Mouse (Mus musculus) lung, postnatal 0 days (tissue): ENCODE data around the gene Cers3. TPM values are rescaled to one million over a fixed set of nuclear protein-coding genes. Genes with fewer than 3 reads are reported as not detected.

ENCODE experiments used
- ATAC-seq: fragments of 200-750 bp; cut with Nextera tagmentation; 2 replicates; pipeline ENCODE4 v1.8.0; 2017; ENCODE audit warnings: moderate library complexity
- DNase-seq: peaks from one replicate; pipeline ENCODE4 v3.0.0-alpha.2; 2016; ENCODE audit warnings: low spot score
- H3K27ac ChIP-seq: fragments of 300-500 bp; sonication (generic); 2 replicates; pipeline ENCODE4 v1.5.1; 2014; ENCODE audit warnings: antibody characterized with exemption, mild to moderate bottlenecking, low read length, mixed read lengths
- H3K27me3 ChIP-seq: fragments of 300-500 bp; sonication (generic); replicated peaks from 2 replicates; pipeline ENCODE4 v1.6.1; 2014; ENCODE audit warnings: low read length, mixed read lengths; ENCODE audit not compliant: insufficient read depth
- H3K36me3 ChIP-seq: fragments of 300-500 bp; sonication (generic); 2 replicates; pipeline ENCODE4 v1.6.1; 2014; ENCODE audit warnings: low read length, mixed read lengths; ENCODE audit not compliant: insufficient read depth
- H3K4me1 ChIP-seq: fragments of 300-500 bp; sonication (generic); 2 replicates; pipeline ENCODE4 v1.6.1; 2014; ENCODE audit warnings: antibody characterized with exemption, low read depth, low read length, mixed read lengths; ENCODE audit not compliant: insufficient read depth
- H3K4me2 ChIP-seq: fragments of 300-500 bp; sonication (generic); replicated peaks from 2 replicates; pipeline ENCODE4 v1.6.1; 2014; ENCODE audit warnings: low read depth, mild to moderate bottlenecking, low read length, moderate library complexity, mixed read lengths
- H3K4me3 ChIP-seq: fragments of 300-500 bp; sonication (generic); 2 replicates; pipeline ENCODE4 v1.5.1; 2014; ENCODE audit warnings: low read depth, low read length
- H3K9ac ChIP-seq: fragments of 300-500 bp; sonication (generic); replicated peaks from 2 replicates; pipeline ENCODE4 v1.6.1; 2014; ENCODE audit warnings: low read depth, mild to moderate bottlenecking
- H3K9me3 ChIP-seq: fragments of 300-500 bp; sonication (generic); 2 replicates; pipeline ENCODE4 v1.6.1; 2016; ENCODE audit warnings: low read length, mixed read lengths
- CTCF ChIP-seq: IDR thresholded peaks from 2 replicates; pipeline ENCODE4 v1.5.1; 2016; ENCODE audit warnings: antibody characterized with exemption, mild to moderate bottlenecking
- EP300 ChIP-seq: IDR thresholded peaks from 2 replicates; pipeline ENCODE4 v1.6.1; 2016; ENCODE audit warnings: antibody characterized with exemption, mild to moderate bottlenecking, control low read depth
- WGBS: fragments of 180-500 bp; shearing (Covaris S2); extraction: QIAGEN DNeasy Blood & Tissue Kit; methylation state at CpG from one replicate; pipeline ENCODE4 v1.1.7; 2014; 5-methylcytosine and 5-hydroxymethylcytosine counted together
- polyA plus RNA-seq: library from polyadenylated mRNA; unstranded; fragments of >200 nt; fragmentation: Nextera tagmentation; extraction: Ambion mirVana; gene quantifications from 2 replicates; pipeline ENCODE4 v1.2.1, GENCODE M21; 2015

The Cers3 gene
- polyA plus RNA-seq, 1 experiment from 2014 or later, result 7.1 TPM

DNA sequence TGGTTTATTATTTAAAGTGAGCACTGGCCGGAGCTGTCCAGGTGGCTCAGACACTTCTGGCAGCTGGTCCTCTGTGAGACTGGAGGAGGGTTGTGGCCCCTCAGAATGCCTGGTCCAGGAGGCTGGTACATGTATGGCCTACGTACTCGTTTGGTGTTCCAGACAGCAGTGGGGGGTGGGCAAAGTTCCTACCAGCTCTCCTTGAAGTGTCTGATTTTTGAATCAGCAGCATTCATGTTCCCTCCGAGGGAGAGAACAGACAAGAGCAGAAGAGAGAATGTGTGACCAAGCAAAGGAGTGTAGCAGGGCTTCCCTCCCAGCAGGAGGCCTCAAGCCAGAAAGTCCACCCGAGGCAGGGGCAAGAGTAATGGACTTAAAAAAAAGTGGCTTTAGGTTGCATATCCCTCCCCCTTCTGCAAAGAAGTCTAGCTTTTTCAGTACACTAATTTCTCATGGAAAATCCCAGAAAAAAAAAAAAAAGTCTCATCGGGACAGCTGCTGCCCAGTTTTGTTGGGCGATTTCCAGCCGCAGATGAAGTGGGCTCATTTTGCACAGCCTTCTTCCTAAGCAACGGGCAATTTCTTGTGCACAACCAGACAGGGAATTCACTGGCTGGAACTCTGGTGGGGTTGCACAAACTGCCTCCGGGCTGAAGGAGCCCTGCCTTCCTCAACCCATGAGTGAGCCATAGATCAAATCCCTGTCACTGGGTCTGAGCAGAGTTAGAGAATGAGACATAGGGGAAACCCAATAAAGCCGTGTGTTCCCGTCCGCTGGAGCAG lies 124.6 kb downstream of the Cers3 start:
- TF ChIP-seq CTCF (peak; percentile 24), EP300 (0 out of 2 replicates have a peak, but pooled peaks have one; percentile 25)
- H3K27ac ChIP-seq, result peak overlapping the region; percentile 65
- WGBS, result 48% methylated on average over 13 of the region's 13 CpGs
- no peak overlapping the region for H3K4me3 ChIP-seq
- H3K36me3 ChIP-seq, result no peaks in the 10 kb centered on the region
- peak; percentile 83 for DNase-seq
- no peak overlapping the region for H3K9ac ChIP-seq
- no peak overlapping the region for H3K4me2 ChIP-seq
- peak; percentile 54 for ATAC-seq
- no peaks in the 10 kb centered on the region for H3K9me3 ChIP-seq
- no peaks in the 10 kb centered on the region for H3K27me3 ChIP-seq
- 0 out of 2 replicates have a peak, but pooled peaks cover 2% of the 10 kb centered on the region for H3K4me1 ChIP-seq

DNA sequence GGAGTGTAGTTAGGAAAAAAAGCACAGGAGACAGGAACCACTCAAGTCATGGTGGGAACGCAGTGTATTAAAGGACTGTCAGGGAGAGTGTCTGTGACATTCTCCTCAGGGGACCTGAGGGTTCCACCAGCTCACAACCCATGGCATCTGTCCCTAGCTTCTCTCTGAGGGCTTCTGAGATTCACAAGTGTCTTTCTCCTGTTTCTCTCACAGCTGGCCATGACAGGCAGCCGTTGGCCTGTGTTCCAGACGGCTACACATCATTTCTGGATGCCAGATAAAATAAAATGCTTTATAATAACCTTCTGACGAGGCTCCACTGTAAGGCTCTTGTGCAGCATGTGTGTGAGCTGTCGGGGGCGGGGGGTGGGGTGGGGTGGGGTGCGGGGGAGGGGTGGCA lies 128.2 kb downstream of the Cers3 start:
- H3K4me3 ChIP-seq, result no peak overlapping the region
- no peaks in the 10 kb centered on the region for H3K9me3 ChIP-seq
- H3K9ac ChIP-seq, result no peak overlapping the region
- 46% methylated on average over 7 of the region's 7 CpGs for WGBS
- H3K36me3 ChIP-seq, result no peaks in the 10 kb centered on the region
- peak; percentile 78 for ATAC-seq
- DNase-seq, result peak; percentile 92
- 0 out of 2 replicates have a peak, but pooled peaks cover 2% of the 10 kb centered on the region for H3K4me1 ChIP-seq
- no peaks in the 10 kb centered on the region for H3K27me3 ChIP-seq
- TF ChIP-seq CTCF, result no peak
- TF ChIP-seq EP300, result 0 out of 2 replicates have a peak, but pooled peaks have one; percentile 14
- H3K4me2 ChIP-seq, result no peak overlapping the region
- peak overlapping the region; percentile 77; the same call in 1 of the 2 replicates for H3K27ac ChIP-seq

DNA sequence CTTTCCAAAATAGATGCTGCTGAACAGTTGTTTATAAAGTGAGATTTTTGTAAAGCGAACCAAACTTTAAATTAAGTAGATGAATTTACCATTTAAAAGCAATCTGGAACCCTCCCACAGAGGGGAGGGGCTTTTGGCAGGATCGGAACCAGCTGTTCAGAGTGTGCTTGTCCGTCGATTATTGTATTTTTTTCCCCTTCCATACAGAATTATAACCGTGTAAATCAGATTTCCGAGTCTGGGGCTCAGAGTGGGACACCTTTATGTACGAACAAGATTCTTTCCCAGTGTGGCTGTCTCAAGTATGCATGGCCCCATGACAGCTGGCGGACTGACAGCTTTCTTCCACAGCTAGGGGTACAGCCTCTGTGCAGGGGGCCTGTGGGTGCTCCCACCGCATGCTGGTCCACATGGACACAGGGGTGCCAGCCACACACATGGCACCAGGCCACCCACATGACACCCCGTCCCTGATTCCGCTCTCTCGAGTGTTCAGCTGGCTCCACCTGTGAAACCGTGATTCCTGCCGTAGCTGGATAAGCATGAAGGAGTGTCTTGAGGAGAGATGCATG lies 128.7 kb downstream of the Cers3 start:
- peak overlapping the region; percentile 64 for H3K27ac ChIP-seq
- 60% methylated on average over 14 of the region's 14 CpGs for WGBS
- no peak for DNase-seq

DNA sequence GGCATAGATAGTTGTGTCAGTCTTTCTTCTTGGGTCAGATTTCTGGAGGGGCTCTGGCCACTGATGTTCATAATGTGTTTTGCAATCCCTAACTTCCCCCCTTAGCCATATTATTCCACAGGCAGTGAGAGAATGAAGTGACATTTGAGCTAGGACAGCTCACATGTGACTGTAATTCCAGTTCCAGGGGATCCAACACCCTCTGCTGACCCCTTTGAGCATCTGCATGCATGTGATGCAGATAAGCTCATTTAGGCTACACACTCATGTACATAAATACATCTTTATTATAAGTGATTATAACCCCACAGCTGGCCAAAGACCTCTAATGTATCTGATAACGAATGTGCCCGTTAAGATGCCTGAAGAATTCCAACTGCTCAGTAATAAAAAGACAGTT lies 129.9 kb downstream of the Cers3 start:
- 62% methylated on average over 2 of the region's 2 CpGs for WGBS
- Histone ChIP-seq H3K27me3 (no peaks in the 10 kb centered on the region), H3K27ac (no peak overlapping the region), H3K4me2 (no peak overlapping the region), H3K4me3 (no peak overlapping the region), H3K36me3 (no peaks in the 10 kb centered on the region), H3K4me1 (0 out of 2 replicates have a peak, but pooled peaks cover 2% of the 10 kb centered on the region), H3K9ac (no peak overlapping the region), H3K9me3 (no peaks in the 10 kb centered on the region)
- TF ChIP-seq CTCF, result peak; percentile 50
- peak; percentile 43; the same call in 1 of the 2 replicates for TF ChIP-seq EP300
- ATAC-seq, result no peak; the same call in 1 of the 2 replicates
- peak; percentile 69 for DNase-seq

More for the DNA sequence above, 128.7 kb downstream of the Cers3 start:
- Histone ChIP-seq H3K36me3 (no peaks in the 10 kb centered on the region), H3K4me1 (0 out of 2 replicates have a peak, but pooled peaks cover 2% of the 10 kb centered on the region), H3K9me3 (no peaks in the 10 kb centered on the region), H3K27me3 (no peaks in the 10 kb centered on the region), H3K4me3 (no peak overlapping the region), H3K9ac (no peak overlapping the region), H3K4me2 (no peak overlapping the region)
- TF ChIP-seq EP300 (no peak), CTCF (no peak)
- ATAC-seq, result no peak

Other genes starting within 250 kb of the Cers3 start
- gene Asb7, start 53.9 kb upstream of the Cers3 start, polyA plus RNA-seq, result 6.1 and 6.5 TPM in 2 replicates
- 7.0 and 8.7 TPM in 2 replicates for gene Lins1, start 53.6 kb upstream of the Cers3 start, polyA plus RNA-seq
- gene Adamts17, start 96.2 kb downstream of the Cers3 start, polyA plus RNA-seq, result 14.1 and 14.5 TPM in 2 replicates